Mouse (Mus musculus): ENCODE data around the gene Pxdn. TPM values are rescaled to one million over a fixed set of nuclear protein-coding genes. Genes with fewer than 3 reads are reported as not detected.

Pxdn gene
- not detected in 2 replicates for total RNA-seq (2017)

DNA sequence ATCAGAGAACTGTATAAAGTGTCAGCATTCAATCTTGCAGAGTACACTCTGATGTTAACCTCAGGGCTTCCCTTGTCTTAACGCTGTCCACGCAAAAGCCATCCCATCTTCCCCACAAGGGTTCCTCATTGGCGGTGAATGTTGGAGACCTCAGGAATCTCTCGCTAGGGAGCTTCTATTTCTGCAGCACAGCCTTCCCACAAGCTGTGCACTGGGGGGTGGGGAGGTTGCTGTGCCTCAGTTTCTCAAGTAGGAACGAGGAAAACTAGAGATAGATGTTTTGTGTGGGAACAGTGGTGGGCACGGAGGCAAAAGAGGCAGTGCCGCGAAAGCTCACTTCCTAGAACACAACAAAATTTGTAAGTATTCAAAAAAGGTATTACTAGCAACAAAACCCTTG, at the start of gene Pxdn:
Gene Pxdn (plus strand): TSS at position 301 of the 400 bp plus-strand sequence.
- no peak for ATAC-seq (ENCODE audit: extremely low read depth, insufficient number of reproducible peaks, low FRiP score, poor library complexity, severe bottlenecking)

DNA sequence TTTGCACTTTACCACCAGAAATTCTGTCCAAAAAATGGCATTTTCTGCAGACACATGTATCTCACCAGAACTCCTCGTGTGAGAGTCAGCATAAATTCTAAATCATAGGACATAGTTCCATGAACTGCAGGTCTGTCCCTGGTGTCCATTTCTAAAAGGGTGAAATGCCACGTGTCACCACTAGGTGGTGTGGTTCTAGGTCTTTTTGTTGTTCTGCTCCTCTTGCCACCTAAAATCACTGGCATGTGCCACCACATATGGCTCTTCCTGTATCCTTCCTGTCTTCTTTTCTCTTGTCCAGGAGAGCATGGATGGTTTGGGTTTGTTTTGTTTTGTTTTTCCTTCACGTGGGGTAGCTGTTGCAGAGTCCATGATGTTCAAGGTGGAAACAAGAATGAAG, 42.7 kb upstream of the Pxdn start:
- no peak for ATAC-seq (ENCODE audit: extremely low read depth, insufficient number of reproducible peaks, low FRiP score, poor library complexity, severe bottlenecking)

DNA sequence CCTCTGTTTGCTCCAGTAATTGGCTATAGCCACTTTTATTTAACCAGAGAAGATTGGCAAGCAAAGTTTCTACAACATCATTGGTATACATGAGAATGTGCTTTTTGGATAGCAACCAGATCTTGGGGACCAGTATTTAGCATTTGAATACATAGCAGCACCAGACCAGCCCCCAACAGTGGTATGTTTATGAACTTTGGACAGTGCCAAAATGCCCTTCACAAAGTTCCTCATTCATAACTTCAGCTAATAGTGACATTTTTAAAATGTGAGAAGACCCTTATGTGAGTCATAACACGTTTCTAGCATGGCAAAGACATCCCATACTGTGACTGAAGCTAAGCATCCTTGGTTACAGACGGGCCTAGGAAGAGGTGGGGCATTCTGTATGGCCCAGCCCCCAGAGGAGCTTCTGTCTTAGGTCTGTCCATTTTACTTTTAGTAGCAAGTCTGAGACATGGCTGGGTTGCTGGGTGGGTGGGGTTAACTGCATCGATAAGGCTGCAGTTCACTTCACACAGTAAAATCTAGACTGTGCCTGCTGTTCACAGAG, 39.8 kb upstream of the Pxdn start:
- no peak for ATAC-seq (ENCODE audit: extremely low read depth, insufficient number of reproducible peaks, low FRiP score, poor library complexity, severe bottlenecking)

DNA sequence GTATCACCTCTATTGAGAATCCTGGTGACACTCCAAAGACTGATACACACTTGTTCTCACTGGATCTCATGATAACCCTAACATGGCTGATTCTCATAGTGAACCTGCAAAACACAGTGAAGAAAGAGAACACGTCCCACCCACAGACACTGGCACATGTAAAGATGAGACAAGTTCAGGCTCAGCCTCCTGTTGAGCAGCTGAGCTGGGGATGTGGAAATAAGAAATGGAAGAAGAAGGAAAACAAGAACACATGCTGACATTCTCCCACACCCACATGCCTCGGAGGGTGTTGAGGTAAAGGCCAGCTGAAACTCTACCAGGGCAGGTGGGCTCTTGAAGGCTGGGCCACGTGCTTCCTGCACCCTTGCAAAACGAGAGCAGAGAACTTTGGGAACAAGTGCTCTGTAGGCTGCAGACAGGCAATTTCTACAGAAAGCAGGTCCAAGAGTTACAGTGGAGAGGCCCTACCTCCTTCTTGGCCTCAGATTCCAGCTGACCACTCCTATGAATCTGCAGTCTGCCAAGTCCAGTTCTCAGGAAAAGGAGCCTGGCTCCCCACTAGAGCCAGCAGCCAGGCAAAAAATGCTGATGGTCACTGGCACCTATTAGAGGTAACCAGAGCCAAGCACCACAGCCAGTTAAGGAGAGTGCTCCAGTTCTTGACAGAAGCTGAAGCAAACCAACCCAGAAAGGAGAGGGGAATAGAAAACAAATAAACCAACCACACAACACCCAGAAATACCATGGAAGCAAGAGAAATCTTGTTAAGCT, 33.1 kb upstream of the Pxdn start:
- ATAC-seq (ENCODE audit: extremely low read depth, insufficient number of reproducible peaks, low FRiP score, poor library complexity, severe bottlenecking), result no peak

DNA sequence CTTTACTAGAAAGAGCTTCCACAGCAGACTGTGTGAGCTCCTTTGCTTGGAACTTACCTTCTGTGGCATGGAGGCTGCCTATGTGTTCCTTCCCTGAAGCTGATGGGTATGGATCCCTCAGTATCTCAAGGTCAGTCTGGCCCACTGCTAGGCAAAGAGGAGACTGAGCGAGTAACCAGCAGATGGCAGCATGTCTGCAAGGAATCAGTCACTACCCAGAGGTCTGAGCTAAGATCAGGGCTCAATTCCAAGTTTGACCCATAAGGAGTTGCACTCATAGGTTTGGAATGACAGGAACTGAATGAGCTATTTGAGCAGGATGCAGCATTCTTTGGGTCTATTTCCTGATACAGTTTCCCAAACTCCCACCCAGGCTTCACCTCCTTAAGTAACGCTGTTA, 30.4 kb upstream of the Pxdn start:
- no peak for ATAC-seq (ENCODE audit: extremely low read depth, insufficient number of reproducible peaks, low FRiP score, poor library complexity, severe bottlenecking)

DNA sequence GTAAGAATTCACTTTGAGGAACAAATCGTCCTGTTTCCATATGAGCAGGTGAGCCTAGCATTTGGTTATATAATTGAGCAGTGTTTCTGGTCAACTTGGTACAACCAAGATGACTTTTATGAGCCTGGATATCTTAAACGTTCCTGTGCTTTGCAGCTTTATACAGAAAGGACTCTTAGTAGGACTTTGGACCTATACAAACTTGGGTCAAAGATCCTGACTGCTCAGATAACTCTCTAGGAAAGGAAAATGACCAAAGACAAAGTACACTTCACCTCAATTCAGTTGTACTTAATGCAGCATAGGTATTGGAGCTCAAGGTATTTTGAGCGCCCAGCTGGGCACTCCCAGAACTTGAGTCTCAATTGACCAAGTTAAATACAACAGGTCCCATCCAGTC, 21.3 kb upstream of the Pxdn start:
- no peak for ATAC-seq (ENCODE audit: extremely low read depth, insufficient number of reproducible peaks, low FRiP score, poor library complexity, severe bottlenecking)

DNA sequence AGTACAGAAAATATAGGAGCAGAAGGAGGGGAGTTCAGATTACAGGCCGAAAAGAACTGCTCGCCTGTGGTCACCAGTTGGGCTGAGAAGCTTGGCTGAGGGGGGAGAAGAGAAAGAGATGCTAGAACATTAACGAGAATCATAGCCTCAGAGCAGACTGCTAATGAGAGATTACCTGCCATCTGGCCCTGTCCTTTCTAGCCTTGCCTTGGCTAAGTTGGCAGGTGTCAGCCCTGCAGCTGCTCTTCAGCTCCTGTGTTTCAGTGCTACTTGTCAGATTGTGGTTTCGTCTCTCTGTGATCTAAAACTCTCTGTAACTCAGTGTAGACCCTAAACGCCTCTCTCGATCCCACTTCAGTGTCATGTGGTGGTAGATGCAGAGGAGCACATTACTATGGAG, 20.6 kb upstream of the Pxdn start:
- no peak for ATAC-seq (ENCODE audit: extremely low read depth, insufficient number of reproducible peaks, low FRiP score, poor library complexity, severe bottlenecking)

DNA sequence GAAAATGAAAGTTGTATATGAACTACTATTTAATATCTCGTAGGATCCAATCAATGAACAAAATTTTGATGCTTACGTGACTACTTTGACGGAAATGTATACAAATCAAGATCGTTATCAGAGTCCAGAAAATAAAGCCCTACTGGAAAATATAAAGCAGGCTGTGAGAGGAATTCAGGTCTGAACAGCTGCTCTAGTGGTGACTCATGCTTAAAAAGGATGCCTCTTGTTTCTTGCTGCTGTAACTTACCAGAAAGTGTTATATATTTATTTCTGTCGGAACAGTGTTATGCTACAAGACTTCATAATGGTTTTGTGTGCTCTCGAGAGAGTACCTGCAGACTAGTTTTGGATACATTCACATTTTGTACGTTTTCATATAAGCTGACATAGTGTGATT, 17.1 kb upstream of the Pxdn start:
- no peak for ATAC-seq (ENCODE audit: extremely low read depth, insufficient number of reproducible peaks, low FRiP score, poor library complexity, severe bottlenecking)

DNA sequence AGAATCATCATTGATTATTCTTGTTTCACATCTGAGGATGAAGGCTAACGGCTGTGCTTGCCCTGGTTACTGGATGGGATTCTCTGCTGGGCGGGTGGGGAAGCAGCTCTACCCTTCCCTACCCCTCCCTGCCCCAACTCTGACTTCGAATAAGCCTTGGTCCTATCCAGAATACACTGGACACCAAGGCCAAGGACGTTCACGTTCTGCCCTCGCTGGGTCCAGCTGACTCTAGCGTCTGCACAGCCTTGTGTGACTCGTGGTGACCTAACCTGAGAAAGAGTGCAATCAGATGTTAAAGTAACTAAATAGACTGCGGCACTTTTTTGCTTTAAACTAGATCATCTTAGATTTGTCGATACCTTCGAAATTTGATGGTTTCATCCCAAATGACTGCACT, 15.9 kb upstream of the Pxdn start:
- no peak for ATAC-seq (ENCODE audit: extremely low read depth, insufficient number of reproducible peaks, low FRiP score, poor library complexity, severe bottlenecking)

DNA sequence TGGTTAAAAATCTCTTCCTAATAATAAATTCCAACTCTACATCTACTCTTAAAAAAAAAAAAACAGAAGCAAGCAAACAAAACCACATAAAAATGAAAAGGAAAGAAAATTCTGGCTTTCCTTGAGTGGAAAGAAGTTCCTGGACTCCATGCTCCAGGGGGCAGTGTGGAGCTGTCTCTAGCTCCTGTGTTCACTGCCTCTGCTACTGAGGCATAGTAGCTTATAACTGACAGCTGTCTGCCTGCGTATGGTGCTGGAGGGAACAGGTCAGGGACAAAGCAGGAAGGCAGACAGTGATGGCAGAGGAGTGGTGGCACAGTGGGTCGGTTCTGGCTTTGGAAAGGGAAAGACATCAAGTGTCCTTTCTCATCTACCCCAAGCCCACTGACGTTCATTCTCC, 10.5 kb upstream of the Pxdn start:
- no peak for ATAC-seq (ENCODE audit: extremely low read depth, insufficient number of reproducible peaks, low FRiP score, poor library complexity, severe bottlenecking)

DNA sequence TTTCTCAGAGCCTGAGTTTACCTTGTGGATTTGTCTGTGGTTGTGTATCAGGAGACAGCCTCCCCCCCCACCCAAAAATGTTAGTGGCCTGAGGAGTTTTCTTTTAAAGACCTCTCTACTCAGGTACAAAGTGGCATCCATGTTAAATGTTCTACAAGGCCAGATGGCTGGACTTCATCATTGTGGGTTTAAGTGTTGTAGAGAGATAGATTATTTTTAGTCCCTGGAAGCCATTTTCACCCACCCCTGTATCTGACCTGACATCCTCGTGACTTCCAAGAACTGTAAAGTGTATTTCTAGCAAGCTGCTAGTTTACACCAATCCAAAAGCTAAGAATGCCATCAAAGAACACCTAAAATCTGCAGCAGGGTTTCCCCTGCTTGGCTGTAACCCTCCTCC, 6.8 kb upstream of the Pxdn start:
- ATAC-seq (ENCODE audit: extremely low read depth, insufficient number of reproducible peaks, low FRiP score, poor library complexity, severe bottlenecking), result no peak

DNA sequence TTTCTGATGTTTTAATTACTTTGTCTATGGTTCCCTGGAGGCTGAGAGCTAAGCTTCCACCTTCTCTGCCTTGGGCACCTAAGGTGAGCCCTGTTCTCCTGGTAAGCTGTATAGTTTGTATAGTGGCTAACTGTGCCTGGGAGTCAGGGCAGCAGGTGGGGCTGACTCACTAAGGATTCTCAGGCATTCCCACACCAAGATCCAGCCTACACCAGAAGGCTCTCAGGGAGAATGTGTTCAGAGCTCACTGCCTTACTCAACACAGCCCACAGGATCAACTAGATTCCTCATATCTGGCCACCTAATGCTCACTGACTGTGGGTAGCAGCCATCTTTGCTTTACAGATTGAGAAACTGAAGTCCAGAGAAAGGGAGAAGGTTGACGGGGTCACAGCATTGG, 4.5 kb upstream of the Pxdn start:
- ATAC-seq (ENCODE audit: extremely low read depth, insufficient number of reproducible peaks, low FRiP score, poor library complexity, severe bottlenecking), result no peak

DNA sequence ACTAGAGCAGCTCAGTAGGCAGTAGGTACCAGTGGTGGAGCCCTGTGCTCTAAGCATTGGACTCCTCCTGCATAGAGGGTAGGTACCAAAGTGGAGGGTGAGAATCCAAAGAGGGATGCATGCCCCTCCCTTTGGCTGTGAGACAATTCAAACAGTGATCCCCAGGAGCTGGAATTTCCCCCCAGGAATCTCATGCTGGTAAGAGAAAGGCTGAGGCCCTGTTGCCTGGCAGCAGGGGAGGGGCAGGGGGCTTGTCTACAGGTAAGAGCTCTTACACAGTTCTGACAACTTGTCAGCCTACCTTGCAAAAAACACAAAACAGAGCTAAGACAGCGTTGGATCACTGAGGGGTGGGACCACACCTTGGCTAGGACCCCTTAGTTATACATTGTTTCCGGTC, 3.9 kb upstream of the Pxdn start:
- ATAC-seq (ENCODE audit: extremely low read depth, insufficient number of reproducible peaks, low FRiP score, poor library complexity, severe bottlenecking), result no peak

DNA sequence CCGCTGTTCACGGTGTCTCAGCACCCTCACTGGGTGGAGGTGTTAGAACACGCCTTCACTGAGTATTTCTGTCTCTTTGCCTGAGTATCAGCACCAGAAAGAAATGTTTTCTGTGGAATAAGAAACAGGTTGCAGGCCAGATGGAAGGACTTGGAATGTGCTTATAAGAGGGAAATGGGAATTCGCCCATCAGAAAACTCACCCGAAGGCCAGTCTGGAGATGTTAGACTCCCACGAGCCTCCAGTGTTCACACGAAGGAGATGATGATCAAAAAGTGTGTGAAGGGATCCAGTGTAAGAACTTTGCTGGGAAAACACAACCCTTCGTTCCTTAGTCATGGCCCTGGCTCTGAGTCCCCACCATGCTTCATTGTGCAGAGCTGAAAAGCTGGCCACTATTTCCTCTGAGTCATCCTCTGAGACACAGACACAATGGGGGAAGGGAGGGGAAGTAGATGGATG, 3.3 kb upstream of the Pxdn start:
- no peak for ATAC-seq (ENCODE audit: extremely low read depth, insufficient number of reproducible peaks, low FRiP score, poor library complexity, severe bottlenecking)

DNA sequence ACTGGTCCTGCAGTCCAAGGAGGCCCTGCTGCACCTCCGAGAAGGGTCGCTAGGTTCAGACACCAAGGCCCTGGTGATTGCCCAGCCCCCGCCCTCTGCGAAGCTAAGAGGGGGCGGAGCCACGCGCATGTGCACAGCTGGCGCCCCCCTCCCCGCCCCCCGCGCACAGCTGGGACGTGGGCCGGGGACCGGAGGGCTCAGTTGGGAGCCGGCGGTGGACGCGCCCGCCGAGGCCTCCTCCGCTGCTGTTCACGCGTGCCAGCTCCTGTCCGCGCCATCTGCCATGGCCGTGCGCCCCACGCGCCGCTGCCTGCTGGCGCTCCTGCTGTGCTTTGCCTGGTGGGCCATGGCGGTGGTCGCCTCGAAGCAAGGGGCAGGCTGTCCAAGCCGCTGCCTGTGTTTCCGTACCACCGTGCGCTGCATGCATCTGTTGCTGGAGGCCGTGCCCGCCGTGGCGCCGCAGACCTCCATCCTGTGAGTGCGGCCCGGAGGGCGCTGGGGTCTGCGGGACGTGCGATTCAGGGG, 505 bp downstream of the Pxdn start:
- ATAC-seq (ENCODE audit: extremely low read depth, insufficient number of reproducible peaks, low FRiP score, poor library complexity, severe bottlenecking), result no peak

DNA sequence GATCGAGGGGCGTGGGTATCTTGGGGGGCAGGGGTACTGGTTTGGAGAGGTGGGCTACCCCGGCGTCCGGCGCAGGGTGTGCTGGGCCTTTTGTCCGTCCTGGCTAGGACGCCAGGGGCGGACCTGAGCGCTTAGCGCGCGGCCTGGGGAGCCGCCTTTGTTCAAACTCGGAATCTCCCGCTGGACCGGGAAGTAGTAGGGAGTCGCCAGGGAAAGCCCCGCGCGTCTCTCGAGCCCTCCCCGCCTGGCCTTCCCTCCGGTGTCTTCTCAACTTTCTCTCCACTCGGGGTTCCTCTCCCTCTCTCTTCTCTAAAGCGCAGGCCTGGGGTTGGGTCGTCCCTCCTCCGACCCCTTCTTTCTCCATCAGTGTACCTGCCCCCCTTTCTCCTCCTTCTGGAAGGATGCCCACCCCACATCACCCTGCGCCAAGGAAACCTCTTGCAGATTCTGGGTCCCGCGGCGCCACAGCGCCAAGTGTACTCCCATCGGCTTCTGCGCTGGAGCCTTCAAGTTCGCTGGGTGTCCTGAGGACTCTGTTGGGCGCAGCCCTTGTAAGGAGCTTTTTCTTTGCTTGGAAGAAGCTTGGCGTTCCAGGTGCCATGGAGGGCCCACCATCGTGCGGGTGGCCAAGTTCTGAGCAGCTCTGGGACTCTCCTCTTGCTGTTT, 1.1 kb downstream of the Pxdn start:
- ATAC-seq (ENCODE audit: extremely low read depth, insufficient number of reproducible peaks, low FRiP score, poor library complexity, severe bottlenecking), result no peak

DNA sequence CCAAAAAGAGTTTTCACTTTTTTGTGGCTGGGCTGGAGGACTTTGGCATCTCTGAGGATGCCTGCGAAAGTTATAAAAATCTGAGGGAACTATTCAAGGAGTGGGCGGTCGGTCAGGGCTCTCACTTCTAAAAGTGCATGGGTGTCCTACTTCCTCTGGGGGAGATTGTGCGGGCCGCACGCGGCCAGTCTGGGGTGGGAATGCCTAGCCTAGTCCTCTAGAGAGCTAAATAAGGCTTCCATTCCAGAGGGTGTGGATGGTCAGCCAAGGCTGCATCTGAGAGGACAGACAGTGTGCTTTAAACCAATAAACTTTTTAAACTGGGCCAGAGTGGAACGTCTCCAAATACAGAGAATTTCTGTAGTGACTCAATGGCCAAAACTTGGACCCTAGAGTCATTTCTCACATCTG, 1.9 kb downstream of the Pxdn start:
- no peak for ATAC-seq (ENCODE audit: extremely low read depth, insufficient number of reproducible peaks, low FRiP score, poor library complexity, severe bottlenecking)

DNA sequence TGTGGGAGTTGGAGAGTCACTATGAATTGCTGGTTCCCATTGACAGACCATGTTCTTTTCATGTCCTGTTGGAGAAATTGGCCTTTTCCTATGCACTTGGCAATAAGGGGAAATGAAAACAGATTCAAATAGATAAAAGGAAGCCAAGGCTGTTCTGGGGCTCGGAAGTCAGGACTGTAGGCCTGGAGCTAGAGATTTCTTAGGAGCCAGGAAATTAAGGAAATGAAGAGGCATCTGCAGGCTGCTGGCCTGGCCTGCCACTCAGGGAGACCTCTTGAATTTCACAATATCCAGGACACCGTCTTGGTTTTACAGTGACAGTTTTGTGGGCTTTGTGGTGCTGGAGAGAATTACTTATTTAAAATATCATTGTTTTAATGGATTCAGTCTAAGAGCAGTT, 5.0 kb downstream of the Pxdn start:
- no peak for ATAC-seq (ENCODE audit: extremely low read depth, insufficient number of reproducible peaks, low FRiP score, poor library complexity, severe bottlenecking)

DNA sequence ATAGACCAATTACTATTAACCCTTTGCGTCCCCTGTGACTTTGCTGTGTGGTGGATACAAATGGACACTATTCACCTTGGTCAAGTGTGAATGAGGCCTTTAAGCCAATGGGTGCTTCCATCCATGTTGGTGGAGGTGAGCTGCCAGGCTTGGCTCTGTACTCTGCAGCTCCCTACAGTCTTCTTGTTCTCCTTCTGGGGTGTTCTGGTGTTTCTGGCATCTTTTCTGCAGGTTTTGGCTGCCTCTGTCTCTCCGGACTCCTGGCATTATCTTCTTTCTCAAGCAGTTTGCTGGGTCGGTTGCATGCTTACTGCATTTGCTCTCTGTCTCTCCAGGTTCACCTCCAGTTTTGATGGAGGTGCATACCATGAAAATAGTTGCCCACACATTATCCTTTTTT, 7.2 kb downstream of the Pxdn start:
- no peak for ATAC-seq (ENCODE audit: extremely low read depth, insufficient number of reproducible peaks, low FRiP score, poor library complexity, severe bottlenecking)

DNA sequence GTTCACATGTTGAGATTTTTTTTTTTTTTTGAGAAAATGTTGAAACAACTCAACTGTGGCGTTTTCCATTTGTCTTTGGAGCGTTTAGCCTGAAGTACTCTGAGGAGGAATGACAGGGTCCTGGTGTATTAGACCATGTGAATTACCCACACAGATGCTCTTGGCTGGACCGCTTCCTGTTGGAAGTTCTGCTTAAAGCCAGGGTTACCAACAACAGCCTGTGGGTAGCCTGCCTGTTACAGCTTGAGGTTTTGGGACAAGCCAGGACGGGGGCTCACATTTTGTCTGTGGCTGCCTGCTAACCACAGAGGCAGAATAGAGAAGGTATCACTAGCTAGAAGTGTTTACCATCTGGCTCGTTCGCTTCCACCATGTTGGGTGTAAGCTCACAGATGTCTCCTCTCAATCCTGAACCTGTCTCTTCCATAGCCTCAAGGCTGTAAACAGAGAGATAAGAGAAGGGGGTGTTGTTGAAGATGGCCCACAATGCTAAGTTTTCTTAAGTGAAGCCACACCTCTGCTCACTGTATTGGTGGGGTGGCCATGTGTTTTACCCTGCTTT, 7.9 kb downstream of the Pxdn start:
- ATAC-seq (ENCODE audit: extremely low read depth, insufficient number of reproducible peaks, low FRiP score, poor library complexity, severe bottlenecking), result no peak

Data from neutrophil, adult 5-6 weeks (primary cell).